Mouse (Mus musculus) neural tube, embryonic 13.5 days (tissue): ENCODE results near the gene Gsta4. TPM values are rescaled to one million over a fixed set of nuclear protein-coding genes. Genes with fewer than 3 reads are reported as not detected.
"Not testable (repeated sequence)": the region's sequence is repeated elsewhere in the genome, so short reads cannot be mapped to it uniquely, and the experiment has no call there.

Experiments
- ATAC-seq: fragments of 200-750 bp; cut with Nextera tagmentation; 2 replicates; pipeline ENCODE4 v1.8.0; 2017; ENCODE audit warnings: low read depth, mild to moderate bottlenecking, moderate TSS enrichment, moderate library complexity
- H3K27ac ChIP-seq: fragments of 300-500 bp; sonication (generic); replicated peaks from 2 replicates; pipeline ENCODE4 v1.5.1; 2015; ENCODE audit warnings: moderate library complexity, mild to moderate bottlenecking, inconsistent platforms
- H3K27me3 ChIP-seq: fragments of 300-500 bp; sonication (generic); 2 replicates; pipeline ENCODE4 v1.6.1; 2015; ENCODE audit warnings: mild to moderate bottlenecking, inconsistent platforms
- H3K36me3 ChIP-seq: fragments of 300-500 bp; sonication (generic); 2 replicates; pipeline ENCODE4 v1.6.1; 2015; ENCODE audit warnings: mild to moderate bottlenecking, inconsistent platforms
- H3K4me1 ChIP-seq: fragments of 300-500 bp; sonication (generic); replicated peaks from 2 replicates; pipeline ENCODE4 v1.6.1; 2015; ENCODE audit warnings: inconsistent platforms
- H3K4me2 ChIP-seq: fragments of 300-500 bp; sonication (generic); 2 replicates; pipeline ENCODE4 v1.6.1; 2015; ENCODE audit warnings: inconsistent platforms, mild to moderate bottlenecking, moderate library complexity
- H3K4me3 ChIP-seq: fragments of 300-500 bp; sonication (generic); 2 replicates; pipeline ENCODE4 v1.5.1; 2015; ENCODE audit warnings: mild to moderate bottlenecking, inconsistent platforms
- H3K9ac ChIP-seq: fragments of 300-500 bp; sonication (generic); 2 replicates; pipeline ENCODE4 v1.6.1; 2015; ENCODE audit warnings: moderate library complexity, mild to moderate bottlenecking, inconsistent platforms
- H3K9me3 ChIP-seq: fragments of 300-500 bp; sonication (generic); 2 replicates; pipeline ENCODE4 v1.6.1; 2016; ENCODE audit warnings: inconsistent platforms
- WGBS: fragments of 180-500 bp; shearing (Covaris S2); methylation state at CpG from one replicate; pipeline ENCODE4 v1.1.7; 2015; 5-methylcytosine and 5-hydroxymethylcytosine counted together
- polyA plus RNA-seq: library from polyadenylated mRNA; unstranded; fragments of >200 nt; fragmentation: Nextera tagmentation; extraction: Ambion mirVana; gene quantifications from 2 replicates; pipeline ENCODE4 v1.2.1, GENCODE M21; 2015

Gene Gsta4
- polyA plus RNA-seq, 1 experiment from 2014 or later = 35.4 TPM

DNA sequence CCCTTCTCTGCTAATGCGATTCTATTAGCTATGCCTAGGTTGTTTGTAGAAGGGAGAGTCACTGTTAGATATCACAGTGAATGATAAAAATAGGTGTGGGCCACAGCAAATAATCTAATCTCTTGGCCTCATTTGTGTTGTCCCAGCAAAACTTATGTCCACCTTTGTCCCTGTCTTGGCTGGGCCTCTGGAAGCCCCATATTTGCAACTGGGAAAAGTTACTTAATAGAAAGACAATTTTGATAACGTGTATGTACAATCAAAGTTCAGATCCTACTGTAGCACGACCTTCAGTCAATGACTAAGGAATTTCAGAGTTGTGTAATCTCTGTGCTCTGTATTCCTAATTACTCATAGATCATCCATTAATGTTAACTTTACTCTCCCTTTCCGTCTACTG is 34.5 kb downstream of the Gsta4 start:
- Histone ChIP-seq H3K27ac (no peak overlapping the region), H3K4me1 (no peaks in the 10 kb centered on the region), H3K27me3 (no peaks in the 10 kb centered on the region), H3K4me2 (no peak overlapping the region), H3K36me3 (no peaks in the 10 kb centered on the region), H3K4me3 (no peak overlapping the region), H3K9ac (no peak overlapping the region), H3K9me3 (no peaks in the 10 kb centered on the region)
- WGBS = 76% methylated on average over 4 of the region's 4 CpGs
- no peak for ATAC-seq

GRCm38 (mm10) chr9:78222616-78223015 is 40.0 kb downstream of the Gsta4 start:
- Histone ChIP-seq H3K9me3 (no peaks in the 10 kb centered on the region), H3K4me1 (no peaks in the 10 kb centered on the region), H3K4me2 (no peak overlapping the region), H3K27ac (no peak overlapping the region), H3K9ac (no peak overlapping the region), H3K36me3 (no peaks in the 10 kb centered on the region), H3K4me3 (no peak overlapping the region), H3K27me3 (no peaks in the 10 kb centered on the region)
- no peak for ATAC-seq
- WGBS = 76% methylated on average over 8 of the region's 8 CpGs

GRCm38 (mm10) chr9:78223221-78223902 is 40.8 kb downstream of the Gsta4 start:
- Histone ChIP-seq H3K9ac (no peak overlapping the region), H3K4me1 (no peaks in the 10 kb centered on the region), H3K36me3 (no peaks in the 10 kb centered on the region), H3K4me3 (no peak overlapping the region), H3K27me3 (no peaks in the 10 kb centered on the region), H3K27ac (no peak overlapping the region), H3K4me2 (no peak overlapping the region), H3K9me3 (no peaks in the 10 kb centered on the region)
- WGBS = 83% methylated on average over 10 of the region's 10 CpGs
- ATAC-seq = no peak

DNA sequence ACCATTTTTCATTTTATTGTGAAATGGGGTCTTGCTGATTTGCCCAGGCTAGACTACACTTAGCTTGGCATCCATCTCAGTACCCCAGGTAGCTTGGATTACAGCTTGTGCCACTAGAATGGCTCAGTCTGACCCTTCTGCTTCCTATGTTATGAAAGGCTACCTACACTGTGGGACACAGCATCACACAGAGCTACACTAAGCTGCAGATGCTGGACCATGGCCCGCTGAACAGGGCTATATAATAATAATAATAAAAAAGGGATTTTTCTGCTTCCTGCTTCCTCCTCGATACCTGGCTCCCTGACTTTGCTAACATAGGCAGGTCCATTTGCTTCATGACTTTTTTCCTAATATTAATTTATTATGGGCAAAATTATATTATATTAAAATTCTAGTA is 41.8 kb downstream of the Gsta4 start:
- Histone ChIP-seq H3K4me2 (no peak overlapping the region), H3K9me3 (no peaks in the 10 kb centered on the region), H3K27ac (no peak overlapping the region), H3K9ac (no peak overlapping the region), H3K36me3 (no peaks in the 10 kb centered on the region), H3K4me1 (no peaks in the 10 kb centered on the region), H3K4me3 (no peak overlapping the region), H3K27me3 (no peaks in the 10 kb centered on the region)
- no peak for ATAC-seq
- 85% methylated on average over 2 of the region's 2 CpGs for WGBS

DNA sequence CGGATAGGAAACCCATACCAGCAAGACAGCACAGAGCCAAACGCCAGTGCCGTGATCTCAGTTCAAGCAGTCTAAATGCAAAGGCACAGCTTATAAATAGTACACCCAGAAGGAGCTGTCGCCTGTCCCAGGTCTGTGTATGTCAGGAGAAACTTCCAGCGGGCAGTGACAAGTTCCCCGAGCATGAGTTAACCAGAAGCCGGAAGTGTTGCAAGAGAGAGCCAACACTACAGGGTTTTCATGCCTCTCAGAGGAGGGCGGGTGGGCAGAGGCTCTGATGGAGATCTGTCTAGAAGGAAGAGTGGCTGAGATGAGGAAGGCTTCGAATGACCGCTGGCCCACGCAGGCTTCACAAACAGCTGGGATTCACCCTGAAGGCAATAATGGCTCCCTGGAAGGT is 42.7 kb downstream of the Gsta4 start:
- no peaks in the 10 kb centered on the region for H3K4me1 ChIP-seq
- H3K27ac ChIP-seq = no peak overlapping the region
- no peaks in the 10 kb centered on the region for H3K36me3 ChIP-seq
- H3K9ac ChIP-seq = no peak overlapping the region
- no peak for ATAC-seq
- H3K4me2 ChIP-seq = no peak overlapping the region
- WGBS = 81% methylated on average over 11 of the region's 11 CpGs
- H3K27me3 ChIP-seq = no peaks in the 10 kb centered on the region
- no peak overlapping the region for H3K4me3 ChIP-seq
- no peaks in the 10 kb centered on the region for H3K9me3 ChIP-seq

- 91% methylated on average over 2 of the region's 2 CpGs for WGBS
- Histone ChIP-seq H3K4me2 (no peak overlapping the region), H3K27ac (no peak overlapping the region), H3K9ac (no peak overlapping the region), H3K9me3 (no peaks in the 10 kb centered on the region), H3K4me1 (no peaks in the 10 kb centered on the region), H3K4me3 (no peak overlapping the region), H3K27me3 (no peaks in the 10 kb centered on the region), H3K36me3 (no peaks in the 10 kb centered on the region)
- ATAC-seq = no peak
Measured at GRCm38 (mm10) chr9:78228122-78228521, 45.5 kb downstream of the Gsta4 start.

- H3K4me3 ChIP-seq, ATAC-seq, H3K4me1 ChIP-seq, H3K9me3 ChIP-seq, H3K36me3 ChIP-seq, H3K27ac ChIP-seq, H3K27me3 ChIP-seq, H3K4me2 ChIP-seq, H3K9ac ChIP-seq: not testable (repeated sequence)
- 83% methylated on average over 3 of the region's 3 CpGs for WGBS
Measured at GRCm38 (mm10) chr9:78229658-78230057, 47.1 kb downstream of the Gsta4 start.

DNA sequence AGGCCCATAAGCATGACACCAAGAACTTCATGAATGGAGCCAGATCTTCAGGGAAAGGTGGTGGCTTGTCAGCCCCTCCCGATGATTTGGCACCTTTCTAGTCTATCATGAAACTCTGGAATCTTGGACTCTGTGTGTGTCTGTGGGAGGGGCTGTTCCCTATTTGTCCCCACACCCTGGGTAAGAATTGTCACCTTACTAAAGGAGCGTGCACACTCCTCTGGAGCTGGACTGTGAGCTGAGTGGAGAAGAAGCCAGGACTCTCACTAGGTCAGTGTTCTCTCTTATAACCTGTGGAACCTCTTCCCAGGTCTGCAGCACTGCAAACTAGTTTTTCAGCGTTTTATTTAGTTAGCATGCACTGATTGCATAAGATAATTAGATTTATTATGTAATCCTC is 47.9 kb downstream of the Gsta4 start, which contains the start of gene Gsta1:
Gene Gsta1, plus strand, starts transcription at position 196 of the 400 bp plus-strand sequence.
- 90% methylated on average over 2 of the region's 3 CpGs for WGBS
- H3K27ac ChIP-seq = not testable (repeated sequence)

DNA sequence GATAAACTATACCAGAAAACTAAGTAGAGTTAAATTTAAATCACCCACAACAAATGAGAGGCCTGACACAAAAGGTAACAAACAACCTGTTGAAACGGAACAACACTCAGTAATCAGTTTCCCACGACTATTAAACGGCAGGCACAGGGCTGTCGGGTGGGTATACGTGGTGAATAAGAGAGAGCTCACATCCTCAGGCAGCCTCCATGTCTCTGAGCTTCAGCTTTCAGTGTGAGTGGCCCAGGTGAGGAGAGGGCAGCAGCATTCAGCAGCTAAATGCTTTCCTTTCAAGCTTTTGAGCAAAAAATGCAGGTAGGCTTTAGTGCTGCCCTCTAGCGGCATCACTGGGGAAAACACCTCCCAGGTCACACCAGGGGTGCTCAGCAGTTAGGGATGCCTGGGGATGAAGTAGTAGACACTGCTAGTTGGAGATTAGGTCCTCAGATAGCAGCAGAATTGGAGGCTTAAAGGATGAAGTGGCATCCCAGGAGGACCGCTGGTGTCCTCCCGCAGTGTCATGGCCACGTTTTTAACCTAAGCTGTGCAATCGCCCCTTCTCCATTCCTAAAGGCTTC is 50.6 kb downstream of the Gsta4 start:
- H3K36me3 ChIP-seq, H3K4me3 ChIP-seq, H3K9ac ChIP-seq, H3K4me2 ChIP-seq, H3K4me1 ChIP-seq, H3K27me3 ChIP-seq, H3K27ac ChIP-seq, H3K9me3 ChIP-seq, ATAC-seq: not testable (repeated sequence)
- WGBS = no CpG with 5 or more reads among the region's 10 CpGs

More for the DNA sequence above, 47.9 kb downstream of the Gsta4 start, which contains the start of gene Gsta1:
- H3K27me3 ChIP-seq, H3K9ac ChIP-seq, H3K4me1 ChIP-seq, ATAC-seq, H3K36me3 ChIP-seq, H3K9me3 ChIP-seq, H3K4me2 ChIP-seq, H3K4me3 ChIP-seq: not testable (repeated sequence)

GRCm38 (mm10) chr9:78255683-78256470 is 73.3 kb downstream of the Gsta4 start:
- not testable (repeated sequence) for H3K36me3 ChIP-seq, H3K4me2 ChIP-seq, H3K4me1 ChIP-seq, H3K4me3 ChIP-seq, H3K9ac ChIP-seq, H3K27ac ChIP-seq, ATAC-seq, H3K27me3 ChIP-seq, H3K9me3 ChIP-seq
- WGBS = 78% methylated on average over 4 of the region's 4 CpGs

GRCm38 (mm10) chr9:78256914-78257313 is 74.3 kb downstream of the Gsta4 start, which contains the start of gene Gm3776:
TSS of gene Gm3776 (plus strand) at chr9:78257129.
- H3K9me3 ChIP-seq, H3K27me3 ChIP-seq, H3K4me3 ChIP-seq, H3K27ac ChIP-seq, H3K4me2 ChIP-seq, H3K9ac ChIP-seq, H3K4me1 ChIP-seq, H3K36me3 ChIP-seq, ATAC-seq: not testable (repeated sequence)
- WGBS = 75% methylated on average over 2 of the region's 3 CpGs
